Mouse (Mus musculus) ovary, adult 2 months (tissue): ENCODE data around the gene Gm13043. TPM values are rescaled to one million over a fixed set of nuclear protein-coding genes. Genes with fewer than 3 reads are reported as not detected.

ENCODE experiments used
- polyA plus RNA-seq: library from polyadenylated mRNA; depleted of rRNA; stranded (reverse); fragments of >200 nt; gene quantifications from 2 replicates; pipeline ENCODE4 v1.2.3, GENCODE M21; 2012; rRNA removed

Gene Gm13043
- not detected in 2 replicates for polyA plus RNA-seq

GRCm38 (mm10) chr4:143511043-143511442, at the start of gene Gm13043:
Gene Gm13043 (plus strand): TSS chr4:143511343.

GRCm38 (mm10) chr4:143535654-143536053, 24.5 kb downstream of the Gm13043 start, which contains the start of gene Gm13040:
Gene Gm13040 (plus strand): TSS chr4:143535954.

GRCm38 (mm10) chr4:143551400-143551799, 40.3 kb downstream of the Gm13043 start, which contains the start of the genes BC080695 and Gm13057:
Gene BC080695 (plus strand): TSS chr4:143551700.
Gene Gm13057 (plus strand): TSS chr4:143551709.

Other genes with a start within 250 kb of the Gm13043 start
- gene Pdpn, start 211.8 kb upstream of the Gm13043 start, polyA plus RNA-seq = 10.1 and 10.2 TPM in 2 replicates
- gene Lrrc38, start 161.6 kb upstream of the Gm13043 start, polyA plus RNA-seq = 2.3 and 3.3 TPM in 2 replicates
- 0.12 TPM in 1 of 2 replicates, not detected in the other for gene Pramel1, start 116.9 kb upstream of the Gm13043 start, polyA plus RNA-seq
- 4.5 and 6.2 TPM in 2 replicates for gene Pramef8, start 98.9 kb upstream of the Gm13043 start, polyA plus RNA-seq
- gene Oog4, start 61.0 kb upstream of the Gm13043 start, polyA plus RNA-seq = 0.85 and 1.8 TPM in 2 replicates
- not detected in 2 replicates for gene Gm13040, start 24.6 kb downstream of the Gm13043 start, polyA plus RNA-seq
- not detected in 2 replicates for gene BC080695, start 40.4 kb downstream of the Gm13043 start, polyA plus RNA-seq
- not detected in 2 replicates for gene Gm13057, start 40.4 kb downstream of the Gm13043 start, polyA plus RNA-seq
- gene Gm13083, start 103.7 kb downstream of the Gm13043 start, polyA plus RNA-seq = not detected in 2 replicates
- gene Gm13088, start 145.9 kb downstream of the Gm13043 start, polyA plus RNA-seq = not detected in 2 replicates
- not detected in 2 replicates for gene Gm13089, start 191.4 kb downstream of the Gm13043 start, polyA plus RNA-seq
- gene Gm13078, start 208.1 kb downstream of the Gm13043 start, polyA plus RNA-seq = not detected in 2 replicates